Mouse (Mus musculus) urinary bladder, adult 18-20 months (tissue): Measurements from ENCODE around the gene Slco3a1.

Source experiments
- DNase-seq, 2 experiments: peaks; one replicate each; pipeline ENCODE4 v3.0.0; 2022; ENCODE audit warnings: low spot score in 2 of 2, mixed read lengths in 2 of 2

Slco3a1 gene

DNA sequence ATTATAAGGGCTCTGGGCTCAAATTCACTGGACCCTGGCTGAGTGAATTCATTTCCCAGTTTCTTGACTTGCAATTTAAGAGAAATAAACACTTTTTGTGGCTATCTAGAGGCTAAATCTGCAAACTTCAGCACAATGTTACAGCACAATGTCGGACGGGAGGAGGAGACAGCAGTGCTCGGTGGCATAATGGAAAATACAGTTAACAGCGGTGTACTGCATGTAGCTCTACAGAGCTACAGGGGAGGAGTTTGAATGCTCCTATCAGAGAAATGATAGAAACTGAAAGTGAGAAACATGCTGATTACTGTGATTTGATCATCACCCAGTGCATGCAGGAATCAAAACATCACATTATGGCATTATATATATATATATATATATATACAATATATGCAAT, 68.5 kb downstream of the Slco3a1 start:
- no peak for DNase-seq

DNA sequence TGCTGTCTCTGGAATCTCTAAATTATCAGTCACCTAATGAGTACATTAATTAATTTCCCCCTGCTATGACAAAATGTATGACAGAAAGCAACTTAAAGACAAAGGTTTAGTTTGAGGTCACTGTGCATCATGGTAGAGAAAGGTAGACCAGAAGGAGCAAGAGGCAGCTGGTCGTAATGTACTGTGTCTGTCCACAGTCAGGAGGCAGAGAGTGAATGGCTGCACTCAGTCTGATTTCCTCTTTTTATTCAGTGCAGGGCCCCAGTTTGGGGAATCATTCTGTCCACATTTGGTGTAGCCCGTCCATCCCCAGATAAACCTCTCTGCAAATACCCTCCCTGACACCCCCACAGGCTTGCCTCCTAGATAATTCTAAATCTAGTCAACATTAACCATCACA, 68.9 kb downstream of the Slco3a1 start:
- no peak for DNase-seq

DNA sequence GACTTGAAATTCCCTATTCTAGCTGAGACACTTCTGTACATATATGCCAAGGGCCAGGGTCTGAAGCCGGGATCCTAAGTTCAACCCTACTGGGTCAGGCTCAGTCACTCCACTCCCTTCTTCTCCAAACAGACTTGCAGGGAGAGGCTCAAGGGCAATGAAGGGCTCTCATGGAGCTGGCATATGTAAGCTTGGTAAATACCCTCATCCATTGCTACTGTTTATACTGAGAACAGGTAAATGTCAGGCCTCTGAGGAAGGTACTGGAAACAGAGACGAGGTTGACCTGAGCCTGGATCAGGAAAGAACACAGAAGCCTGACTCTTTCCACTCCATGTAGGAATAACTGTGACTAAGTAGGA, 70.6 kb downstream of the Slco3a1 start:
- DNase-seq = no peak

DNA sequence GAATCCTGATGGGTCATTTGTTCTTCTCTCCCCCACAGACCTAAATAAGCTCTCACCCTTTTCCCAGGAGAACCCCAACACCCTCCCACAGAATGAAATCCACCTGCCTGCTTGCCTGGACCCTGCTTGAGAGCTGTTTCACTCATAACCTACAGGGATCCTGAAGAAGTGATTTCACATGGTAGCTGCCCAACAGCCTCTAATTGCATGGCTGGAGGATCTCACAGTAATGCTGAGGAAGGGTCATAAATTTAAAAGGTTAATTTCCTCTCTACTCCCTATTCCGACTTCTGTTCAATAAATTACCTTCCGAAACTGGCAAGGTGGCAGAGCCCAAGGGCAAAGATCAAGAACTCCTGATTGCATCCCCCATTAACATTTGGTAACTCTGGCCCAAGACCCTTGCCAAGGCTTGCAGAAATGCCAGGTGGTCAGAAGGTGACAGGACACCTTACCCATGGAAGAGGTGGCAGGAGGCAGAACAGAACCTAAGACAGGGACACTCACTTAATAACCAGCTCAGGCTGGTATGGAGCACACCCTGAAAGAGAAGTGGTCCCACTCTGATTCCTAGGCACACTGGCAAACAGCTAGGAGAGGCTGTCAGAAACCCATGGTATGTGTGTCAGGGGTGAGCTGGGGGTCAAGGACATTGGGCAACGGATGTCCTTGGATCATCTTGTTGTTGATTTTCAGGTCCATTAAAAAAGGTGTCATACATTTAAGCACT, 71.1 kb downstream of the Slco3a1 start:
- DNase-seq = no peak

DNA sequence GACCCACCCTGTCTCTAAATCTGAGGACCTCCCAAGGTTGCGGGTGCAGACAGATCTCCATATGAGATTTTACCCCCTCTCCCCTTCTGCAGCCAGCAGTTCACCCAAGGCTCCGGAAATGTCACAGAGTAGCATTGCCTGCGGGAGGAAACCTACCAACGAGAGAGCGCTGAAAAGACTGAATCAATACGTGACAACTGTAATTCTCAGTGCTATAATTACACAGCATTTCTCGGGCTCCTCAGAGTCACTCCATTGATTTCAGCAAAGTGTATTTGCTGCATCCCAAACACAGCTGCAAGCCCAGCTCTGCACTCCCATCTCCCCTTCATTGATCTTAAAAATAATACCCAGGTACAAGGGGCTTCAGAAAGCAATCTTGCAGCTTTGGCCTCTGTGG, 82.8 kb downstream of the Slco3a1 start:
- DNase-seq = no peak

DNA sequence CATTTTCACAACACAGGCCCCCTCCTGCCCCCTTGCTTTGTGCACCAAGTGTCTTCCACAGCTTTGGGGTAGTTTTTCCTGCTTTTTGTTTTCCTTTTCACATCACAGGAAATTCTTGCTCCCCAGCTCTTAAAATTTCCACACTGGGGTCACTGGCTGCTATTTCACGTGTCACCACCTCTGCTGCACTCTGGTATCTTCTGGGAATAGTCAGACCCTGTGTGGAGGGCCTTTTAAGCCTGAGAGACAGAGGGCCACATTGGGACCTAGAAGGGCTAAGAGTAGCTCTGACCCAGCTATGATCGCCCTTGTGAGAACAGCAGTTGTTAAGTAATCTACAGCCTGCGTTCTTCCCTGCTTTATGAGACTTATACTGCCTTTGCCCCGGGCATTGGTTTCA, 87.7 kb downstream of the Slco3a1 start:
- no peak for DNase-seq

DNA sequence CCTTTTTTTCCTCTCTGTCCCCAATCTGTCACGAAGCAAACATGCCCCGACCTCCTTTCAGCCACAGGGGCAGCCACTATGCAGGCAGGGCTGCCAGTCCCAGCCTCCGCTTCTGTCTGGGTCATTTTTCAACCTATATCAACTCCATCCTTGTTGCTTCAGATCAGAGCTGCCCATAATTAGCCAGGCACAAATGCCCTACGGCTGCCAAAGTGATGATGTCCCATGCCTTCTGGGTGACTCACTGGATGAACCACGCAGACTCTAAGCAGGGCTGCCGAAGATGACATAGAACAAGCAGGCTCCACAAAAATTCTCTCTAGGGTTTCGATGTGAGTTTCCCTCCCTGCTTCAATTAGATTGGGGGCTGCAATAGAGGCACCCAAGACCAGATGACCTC, 89.9 kb downstream of the Slco3a1 start:
- no peak for DNase-seq

DNA sequence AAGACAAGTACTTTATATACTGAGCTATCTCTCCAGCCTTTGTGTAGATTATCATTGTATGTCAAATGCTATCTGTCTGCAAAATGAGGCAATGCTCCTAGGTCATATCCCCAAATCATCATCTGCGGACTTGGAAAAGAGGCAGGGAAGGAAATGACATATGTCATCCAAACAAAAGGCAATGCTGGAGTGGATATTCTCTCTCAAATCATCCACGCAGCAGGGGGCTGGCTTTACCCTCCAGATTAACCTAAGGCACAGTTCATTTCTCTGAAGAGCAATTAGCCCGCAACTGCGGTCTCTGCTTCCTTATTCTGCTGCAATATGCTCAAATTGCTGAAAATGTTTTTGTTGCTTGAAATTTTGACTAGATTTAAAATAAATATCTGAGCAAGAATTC, 92.1 kb downstream of the Slco3a1 start:
- DNase-seq = no peak

DNA sequence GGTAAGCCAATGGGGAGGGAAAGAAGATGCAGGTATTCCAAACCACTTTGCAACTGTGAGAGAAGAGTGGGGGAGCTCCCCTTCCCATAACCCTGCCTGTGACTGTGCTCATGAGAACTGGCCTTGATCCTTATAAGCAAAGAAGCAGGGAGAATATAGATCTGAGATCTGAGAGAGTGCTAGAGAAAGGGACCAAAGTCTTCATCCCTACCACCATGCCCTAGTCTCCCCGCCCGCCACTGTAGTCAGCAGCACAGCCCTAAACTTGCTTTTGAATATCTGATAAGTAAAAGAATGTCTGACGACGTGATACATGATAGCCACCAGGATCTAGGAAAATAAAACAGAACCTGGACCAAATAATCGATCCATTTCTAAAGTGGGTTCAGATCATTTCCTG, 92.8 kb downstream of the Slco3a1 start:
- no peak for DNase-seq

DNA sequence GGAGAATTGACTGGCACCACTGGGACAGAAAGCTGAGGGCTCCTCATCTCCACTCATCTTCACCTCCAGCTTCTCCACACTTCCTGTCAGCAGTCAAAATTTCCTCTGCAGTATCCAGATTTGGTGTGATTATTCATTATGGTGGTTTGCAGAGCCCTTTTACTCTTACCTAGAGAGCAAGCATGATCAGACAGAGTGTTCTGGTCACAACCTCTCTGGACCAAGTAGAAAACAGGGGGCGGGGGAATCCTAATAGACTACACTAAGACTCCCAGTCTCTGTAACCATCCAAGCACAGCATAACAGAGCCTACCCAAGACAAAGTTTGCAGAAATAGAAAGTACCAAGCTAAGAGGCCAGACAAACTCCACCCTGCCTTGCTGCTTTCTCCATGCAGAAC, 93.4 kb downstream of the Slco3a1 start:
- DNase-seq = no peak

DNA sequence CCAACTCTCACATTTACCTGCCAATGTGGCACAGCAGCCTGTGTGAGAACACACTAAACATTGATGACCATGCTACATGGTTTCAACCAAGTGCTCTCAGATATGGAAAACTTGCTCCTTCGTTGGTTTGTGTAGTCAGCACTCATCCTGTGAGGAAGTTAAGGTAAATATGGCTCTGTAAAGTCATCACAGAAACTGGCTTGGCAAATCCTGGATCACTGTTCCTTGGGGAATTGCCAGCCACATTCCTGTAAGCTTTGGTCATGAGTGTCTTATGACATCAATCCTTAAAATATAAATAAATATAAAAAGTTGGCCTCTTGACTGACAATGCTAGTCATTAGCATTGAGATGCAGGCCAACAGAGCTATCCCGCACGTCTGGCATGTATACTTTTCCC, 94.8 kb downstream of the Slco3a1 start:
- DNase-seq = no peak

DNA sequence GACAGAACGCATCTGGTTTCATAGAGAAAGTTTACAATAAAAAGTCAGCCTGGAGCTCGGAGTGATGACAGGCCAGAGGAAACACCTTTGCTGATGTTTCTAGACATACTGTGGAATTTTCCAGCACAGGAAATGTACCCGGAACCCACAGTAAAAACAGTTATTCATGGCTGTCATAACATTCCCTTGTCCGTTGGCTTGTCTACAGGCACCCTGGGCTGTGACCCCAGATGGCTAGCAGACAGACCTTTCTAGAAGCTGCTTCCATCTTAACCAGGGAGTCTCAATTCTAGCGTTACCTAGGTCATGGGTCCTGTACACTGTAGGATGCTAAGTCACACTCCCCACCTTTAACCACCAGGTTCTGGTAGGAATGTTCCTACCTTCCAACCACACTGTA, 95.3 kb downstream of the Slco3a1 start:
- no peak for DNase-seq

DNA sequence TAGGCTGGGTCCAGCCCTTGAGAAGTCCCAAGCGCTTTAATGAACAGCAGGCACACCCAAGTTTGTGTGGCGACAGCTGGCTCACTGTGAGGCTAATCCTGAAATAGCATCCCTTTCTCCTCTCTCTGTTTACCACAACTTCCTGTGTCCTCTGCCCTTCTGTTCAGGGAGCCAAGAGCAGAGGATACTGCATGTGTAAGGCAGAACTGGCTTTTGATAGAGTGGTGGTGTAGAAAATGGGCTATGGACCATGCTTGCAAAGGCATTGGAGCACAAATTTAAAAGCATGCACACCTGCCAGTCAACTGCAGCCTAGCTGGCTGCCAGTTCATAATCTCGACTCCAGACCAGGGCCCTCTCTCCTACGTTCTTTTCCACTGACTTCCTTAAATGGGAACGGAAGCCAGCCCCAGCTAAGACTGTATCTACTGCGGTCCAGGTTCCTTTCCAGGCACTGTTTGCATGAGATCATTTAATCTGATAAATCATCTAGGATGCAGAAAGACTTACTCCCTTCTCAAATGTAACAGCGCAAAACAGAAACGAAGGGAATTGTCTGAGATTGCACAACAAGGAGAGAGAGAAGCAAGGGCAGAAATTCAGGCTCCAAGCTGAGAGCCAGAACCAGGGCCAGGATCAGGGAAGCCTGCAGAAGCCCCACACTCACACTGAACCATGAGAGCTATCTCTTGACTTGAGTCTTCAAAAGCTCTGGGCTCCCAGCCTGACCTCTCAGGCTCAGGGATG, 95.9 kb downstream of the Slco3a1 start:
- peak; percentile 19 to 24 for DNase-seq

DNA sequence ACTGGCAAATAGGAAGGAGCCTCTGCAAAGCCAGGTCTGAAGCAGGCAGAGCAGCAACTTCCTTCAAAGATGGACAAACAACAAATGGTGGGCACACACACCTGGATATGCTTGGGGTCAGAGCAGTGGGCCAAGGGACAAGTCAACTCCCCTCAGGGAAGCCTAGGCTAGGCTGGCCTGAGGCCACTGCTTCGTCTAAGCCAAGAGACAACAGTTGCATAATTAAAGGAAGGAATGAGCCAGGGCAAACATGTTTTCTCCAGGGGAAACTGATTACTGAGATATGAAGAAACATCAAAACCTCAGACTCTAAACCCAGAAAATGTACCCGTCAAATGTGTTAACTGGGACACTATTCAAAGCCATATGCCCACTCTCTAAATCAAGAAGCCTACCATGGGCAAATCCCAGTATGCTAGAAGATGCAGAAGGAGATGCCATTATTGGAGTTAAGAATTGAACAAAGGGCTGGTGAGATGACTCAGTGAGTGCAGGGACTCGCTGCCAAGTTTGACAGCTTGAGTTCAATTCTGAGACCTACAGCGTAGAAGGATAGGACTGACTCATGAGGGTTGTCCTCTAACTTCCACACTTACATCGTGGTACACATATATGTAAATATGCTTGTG, 97.1 kb downstream of the Slco3a1 start:
- DNase-seq = peak in 1 of 2 experiments; percentile 33

DNA sequence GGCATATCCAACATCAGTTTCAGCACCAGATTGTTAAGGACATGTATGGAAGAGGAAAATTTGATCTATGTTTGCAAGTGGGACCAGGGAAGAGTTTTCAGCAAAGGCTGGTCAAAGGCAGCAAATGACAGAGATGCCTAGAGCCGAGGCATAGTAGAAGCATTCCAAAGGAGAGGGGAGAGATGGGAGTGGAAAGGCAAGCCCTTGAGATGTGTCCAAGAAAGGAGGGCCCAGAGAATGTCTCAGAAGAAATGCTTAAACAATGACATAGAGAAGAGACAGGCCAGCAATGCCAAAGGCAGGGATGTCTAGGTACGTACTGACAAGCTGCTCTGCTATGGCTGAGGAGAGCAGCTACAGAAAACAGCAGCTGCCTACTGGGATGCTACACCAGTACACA, 97.8 kb downstream of the Slco3a1 start:
- no peak for DNase-seq

DNA sequence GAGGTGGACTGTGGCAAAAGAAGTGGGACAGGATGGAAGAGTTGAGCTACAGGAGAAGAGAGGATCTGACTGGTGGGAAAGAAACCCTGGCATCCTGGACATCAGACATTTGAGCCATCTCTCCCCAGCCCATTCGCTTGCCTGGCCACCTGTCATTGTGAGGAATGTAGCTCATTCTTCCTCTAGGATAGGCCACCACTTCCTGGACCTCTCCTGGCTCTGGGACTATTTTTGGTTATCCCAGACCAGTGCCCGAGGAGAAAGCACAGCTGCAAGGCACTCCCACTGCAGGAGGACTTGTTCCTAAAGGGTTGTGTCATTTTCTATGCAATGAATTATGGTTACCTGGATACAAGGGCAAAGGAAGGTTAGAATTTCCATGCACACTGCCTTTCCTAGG, 103.5 kb downstream of the Slco3a1 start:
- DNase-seq = no peak

DNA sequence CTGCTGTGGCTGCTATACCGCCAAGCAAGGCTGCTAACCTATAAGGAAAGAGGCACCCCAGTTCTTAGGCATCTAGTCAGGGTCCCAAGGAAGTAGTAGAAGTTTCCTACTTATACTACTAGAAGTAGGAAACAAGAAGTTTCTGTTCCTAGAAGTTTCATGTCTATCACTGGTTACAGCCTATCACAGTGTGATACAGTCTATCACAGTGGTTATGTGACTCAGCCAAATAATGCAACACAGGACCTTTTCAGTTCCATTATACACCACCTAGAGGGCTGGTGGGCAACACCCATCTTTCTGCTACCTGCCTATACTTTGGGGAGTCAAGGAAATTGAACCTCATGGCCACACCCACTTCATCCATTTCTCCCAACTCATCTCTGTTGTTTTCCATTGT, 104.8 kb downstream of the Slco3a1 start:
- no peak for DNase-seq

DNA sequence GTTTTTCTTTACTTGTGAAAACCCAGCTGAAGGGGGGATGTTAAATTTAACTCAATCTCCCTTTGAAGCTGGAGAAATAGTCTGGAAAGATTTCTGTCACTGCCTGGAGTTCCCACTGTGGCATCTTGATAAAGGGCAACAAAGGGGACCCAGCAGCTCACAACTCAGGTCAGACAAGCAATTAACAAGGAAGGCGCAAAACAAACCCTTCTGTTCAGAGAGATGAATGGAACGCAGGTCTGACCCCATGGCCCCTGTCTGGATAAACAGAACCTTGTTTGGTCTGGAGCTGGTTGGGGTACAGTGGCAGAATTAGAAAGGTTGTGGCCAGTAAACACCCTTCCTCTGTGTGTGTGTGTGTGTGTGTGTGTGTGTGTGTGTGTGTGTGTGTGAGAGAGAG, 106.8 kb downstream of the Slco3a1 start:
- no peak for DNase-seq

DNA sequence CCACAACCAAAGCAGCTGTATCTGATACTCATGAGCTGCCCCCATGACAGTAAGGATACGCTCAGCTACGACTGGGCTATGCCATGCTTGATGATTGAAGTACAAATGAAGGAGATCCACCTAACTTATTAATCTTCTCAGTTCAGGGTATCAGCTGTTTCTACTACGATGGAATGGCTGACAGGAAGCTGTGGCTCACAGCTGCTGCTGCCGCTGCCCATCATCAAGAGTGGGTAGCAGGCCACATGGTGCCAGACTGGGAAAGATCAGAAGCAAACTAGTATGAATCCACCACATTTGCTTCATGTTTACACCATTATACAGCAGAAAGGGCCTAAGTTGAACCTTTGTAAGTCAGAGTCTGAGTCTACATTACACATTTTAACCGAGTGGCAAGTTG, 109.4 kb downstream of the Slco3a1 start:
- no peak for DNase-seq

DNA sequence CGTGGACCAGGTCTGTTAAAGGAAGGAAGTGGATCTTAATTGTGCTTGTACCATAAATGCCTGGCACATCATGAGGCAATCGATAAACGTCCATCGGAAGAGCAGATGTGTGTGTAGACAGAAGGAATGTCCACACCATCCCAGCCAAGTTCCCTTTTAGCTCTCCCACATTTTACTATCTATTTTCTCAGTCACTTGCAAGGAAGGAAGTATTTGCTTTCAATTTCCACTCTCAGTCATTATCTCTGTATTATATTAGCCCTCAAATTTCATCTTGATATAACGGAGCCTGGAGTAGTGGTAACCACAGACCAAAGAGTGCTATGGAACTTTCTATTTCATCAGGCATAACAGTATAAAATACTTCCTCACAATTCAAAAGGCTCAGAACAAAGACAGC, 112.2 kb downstream of the Slco3a1 start:
- no peak for DNase-seq

DNA sequence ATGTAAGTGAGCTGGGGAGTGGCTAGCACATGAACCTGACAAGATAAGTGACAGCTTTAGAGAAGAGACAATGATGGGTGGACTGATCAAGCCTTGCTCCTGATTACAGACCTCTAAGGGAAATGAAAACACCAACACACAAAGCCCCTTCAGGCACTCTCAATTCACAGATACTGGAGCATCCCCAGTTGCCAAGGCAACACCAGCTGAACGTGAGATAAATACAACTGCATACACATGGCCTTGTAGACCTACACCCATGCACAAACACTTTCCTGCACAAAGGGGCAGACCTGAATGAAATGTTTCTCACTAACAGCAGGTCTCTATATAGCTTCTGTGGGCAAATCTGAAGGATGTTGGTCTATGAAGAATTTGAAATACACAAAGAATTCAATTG, 117.0 kb downstream of the Slco3a1 start:
- no peak for DNase-seq

DNA sequence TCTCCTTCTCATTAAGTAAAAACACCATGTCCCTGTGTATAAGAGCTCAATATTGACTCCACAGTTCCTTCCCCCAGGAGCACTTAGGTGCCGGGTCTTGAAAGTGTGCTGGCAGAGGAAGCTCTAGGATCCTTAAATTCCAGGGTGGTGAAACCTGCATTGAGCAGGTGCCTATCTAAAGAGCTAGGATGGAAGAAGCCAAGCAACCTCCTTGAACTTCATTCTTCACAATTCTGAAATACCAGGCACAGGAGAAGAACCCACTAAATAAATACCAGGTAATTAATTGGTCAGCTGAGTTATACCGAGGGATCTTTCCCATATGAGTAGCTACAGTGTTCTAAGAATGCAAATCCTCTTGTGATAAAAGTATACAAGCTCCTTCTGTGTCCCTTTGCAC, 117.9 kb downstream of the Slco3a1 start:
- no peak for DNase-seq

DNA sequence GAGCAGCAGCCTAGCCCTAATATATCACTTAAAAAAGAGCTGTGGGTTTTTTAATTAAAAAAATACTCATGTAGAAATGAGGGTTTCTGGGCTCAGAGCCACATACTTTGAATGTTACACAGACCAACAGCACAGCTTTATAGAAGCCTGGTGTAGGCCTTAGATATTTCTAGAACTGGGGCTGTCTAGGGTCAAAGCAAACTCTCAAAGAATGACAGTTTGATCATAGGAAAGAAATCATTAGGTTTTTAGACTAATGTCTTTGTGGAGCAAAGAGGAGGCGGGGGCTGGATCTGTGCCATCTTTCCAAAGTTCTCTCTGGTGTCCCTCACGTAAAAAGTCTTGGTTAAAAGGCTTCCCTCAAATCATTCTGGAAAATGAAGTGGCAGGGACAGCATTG, 121.6 kb downstream of the Slco3a1 start:
- no peak for DNase-seq
